Mouse (Mus musculus) heart, embryonic 10.5 days (tissue): ENCODE data around the gene Poln. TPM values are rescaled to one million over a fixed set of nuclear protein-coding genes. Genes with fewer than 3 reads are reported as not detected.

Experiments used
- DNase-seq: peaks from one replicate; pipeline ENCODE4 v3.0.0-alpha.2; 2017; ENCODE audit warnings: low spot score
- H3K27ac ChIP-seq: fragments of 300-500 bp; sonication (generic); 2 replicates; pipeline ENCODE4 v1.5.1; 2016; ENCODE audit warnings: mild to moderate bottlenecking
- H3K27me3 ChIP-seq: fragments of 300-500 bp; sonication (generic); 2 replicates; pipeline ENCODE4 v1.6.1; 2016; ENCODE audit warnings: mild to moderate bottlenecking; ENCODE audit not compliant: poor library complexity, insufficient read depth, severe bottlenecking
- H3K36me3 ChIP-seq: fragments of 300-500 bp; sonication (generic); 2 replicates; pipeline ENCODE4 v1.6.1; 2016; ENCODE audit warnings: mild to moderate bottlenecking, moderate library complexity
- H3K4me1 ChIP-seq: fragments of 300-500 bp; sonication (generic); 2 replicates; pipeline ENCODE4 v1.6.1; 2016; ENCODE audit warnings: mild to moderate bottlenecking
- H3K4me3 ChIP-seq: fragments of 300-500 bp; sonication (generic); 2 replicates; pipeline ENCODE4 v1.5.1; 2016; ENCODE audit warnings: mild to moderate bottlenecking, moderate library complexity
- H3K9me3 ChIP-seq: fragments of 300-500 bp; sonication (generic); 2 replicates; pipeline ENCODE4 v1.6.1; 2016; ENCODE audit warnings: mild to moderate bottlenecking, moderate library complexity
- WGBS: fragments of 180-500 bp; shearing (Covaris S2); methylation state at CpG from one replicate; pipeline ENCODE4 v1.1.7; 2016; 5-methylcytosine and 5-hydroxymethylcytosine counted together
- polyA plus RNA-seq: library from polyadenylated mRNA; unstranded; fragments of >200 nt; fragmentation: Nextera tagmentation; extraction: Ambion mirVana; gene quantifications from 2 replicates; pipeline ENCODE4 v1.2.1, GENCODE M21; 2016

The Poln gene
- polyA plus RNA-seq, 1 experiment from 2014 or later: 0.64 TPM

DNA sequence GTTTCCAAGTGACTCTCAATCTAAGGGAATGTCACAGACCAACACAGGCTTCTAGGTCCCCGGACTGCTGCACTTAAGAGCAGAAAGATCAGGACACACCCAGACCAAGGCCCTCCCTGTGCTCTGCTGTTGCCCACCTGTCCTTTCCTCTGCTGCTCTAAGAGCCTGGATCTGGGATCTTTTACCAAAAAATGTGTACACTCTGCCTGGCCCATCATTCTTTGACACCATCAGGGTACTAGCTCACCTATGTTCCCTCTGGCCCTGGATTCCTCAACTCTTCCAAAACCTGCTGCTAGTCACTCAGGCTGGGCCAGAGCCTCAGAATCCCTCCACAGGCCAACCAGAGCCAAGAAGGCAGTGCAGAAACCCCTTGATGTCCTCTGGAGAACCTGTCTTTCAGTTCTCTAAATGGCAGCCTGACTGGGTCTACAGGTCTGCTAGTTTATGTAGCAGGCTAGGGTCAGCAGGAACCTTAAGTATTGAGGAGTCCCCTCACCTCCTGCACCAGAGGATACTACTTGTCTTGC, 15.9 kb upstream of the Poln start:
- Histone ChIP-seq H3K4me3 (no peak overlapping the region; the same call in 1 of the 2 replicates), H3K4me1 (peaks cover 64% of the 10 kb centered on the region), H3K27me3 (peaks cover 7% of the 10 kb centered on the region; the same call in 1 of the 2 replicates), H3K36me3 (peaks cover 24% of the 10 kb centered on the region), H3K9me3 (no peaks in the 10 kb centered on the region), H3K27ac (no peak overlapping the region)
- WGBS: 86% methylated on average over 1 of the region's 1 CpGs
- DNase-seq: peak; percentile 72

- peaks cover 28% of the 10 kb centered on the region for H3K36me3 ChIP-seq
- no peaks in the 10 kb centered on the region; the same call in 1 of the 2 replicates for H3K27me3 ChIP-seq
- no peak overlapping the region for H3K4me3 ChIP-seq
- H3K27ac ChIP-seq: no peak overlapping the region
- DNase-seq: peak; percentile 73
- WGBS: 90% methylated on average over 3 of the region's 3 CpGs
- H3K9me3 ChIP-seq: no peaks in the 10 kb centered on the region
- peaks cover 55% of the 10 kb centered on the region for H3K4me1 ChIP-seq
Observed at GRCm38 (mm10) chr5:34183976-34184375, 14.7 kb upstream of the Poln start.

DNA sequence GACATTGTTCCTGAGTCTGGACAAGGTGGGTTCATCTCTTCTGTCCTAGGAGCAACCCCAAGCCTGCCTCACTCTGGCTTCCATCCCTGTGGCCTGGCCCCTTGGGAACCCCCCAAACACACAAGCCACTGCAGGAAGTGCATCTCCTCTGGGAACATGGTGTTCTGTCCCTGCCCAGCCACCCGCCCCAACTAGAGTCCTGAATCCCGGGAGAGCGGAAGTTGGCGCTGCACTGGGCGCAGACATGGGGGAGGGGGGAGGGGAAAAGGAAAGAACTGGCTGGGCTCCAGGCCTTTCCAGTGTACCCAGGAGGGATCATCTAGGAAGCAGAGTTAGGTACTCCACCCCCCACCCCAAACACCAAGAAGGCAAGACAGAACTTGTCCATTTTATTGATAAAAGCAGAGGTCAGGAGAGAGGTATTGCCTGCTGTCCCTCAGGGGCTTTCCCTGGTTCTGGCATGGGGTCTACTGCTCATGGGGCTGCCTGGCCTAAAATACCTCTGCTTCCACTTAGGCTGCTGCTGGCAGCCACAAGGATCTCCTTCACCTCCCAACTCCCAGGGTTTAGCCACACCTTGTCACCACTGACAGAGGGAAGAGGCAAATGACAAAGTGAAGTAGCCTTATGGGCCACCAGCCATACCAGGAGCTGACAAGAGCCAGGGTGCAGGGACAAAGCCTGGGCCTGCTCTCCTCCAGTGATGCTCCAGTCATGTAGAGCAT, 14.1 kb upstream of the Poln start:
- peak; percentile 74 for DNase-seq
- Histone ChIP-seq H3K4me1 (peaks cover 48% of the 10 kb centered on the region), H3K4me3 (peak overlapping the region; percentile 22; the same call in 1 of the 2 replicates), H3K9me3 (no peaks in the 10 kb centered on the region), H3K36me3 (peaks cover 35% of the 10 kb centered on the region), H3K27me3 (no peaks in the 10 kb centered on the region; the same call in 1 of the 2 replicates), H3K27ac (0 out of 2 replicates have a peak overlapping the region, but pooled peaks have one; percentile 24)
- WGBS: 42% methylated on average over 5 of the region's 5 CpGs

DNA sequence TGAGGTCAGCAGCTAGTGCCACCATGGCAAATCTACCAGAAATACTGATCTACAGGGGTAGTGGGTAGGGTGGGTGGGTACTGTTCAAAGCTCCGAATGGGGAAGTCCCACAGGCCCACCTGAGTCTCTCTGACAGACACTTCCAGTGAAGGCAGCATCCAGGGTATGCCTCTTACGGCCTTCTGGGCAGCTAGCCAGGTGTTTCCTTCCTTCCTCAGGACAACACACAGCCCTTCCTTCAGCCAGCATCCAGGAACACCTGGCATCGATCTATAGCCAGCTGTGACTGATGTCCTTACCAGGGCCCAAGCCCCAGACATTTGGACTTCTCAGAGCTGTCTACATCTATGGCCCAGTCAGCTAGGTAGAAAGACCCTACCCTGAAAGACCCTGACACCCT, 13.2 kb upstream of the Poln start:
- WGBS: 75% methylated on average over 3 of the region's 3 CpGs
- Histone ChIP-seq H3K27me3 (no peaks in the 10 kb centered on the region; the same call in 1 of the 2 replicates), H3K9me3 (no peaks in the 10 kb centered on the region), H3K36me3 (peaks cover 43% of the 10 kb centered on the region), H3K27ac (no peak overlapping the region), H3K4me1 (peaks cover 43% of the 10 kb centered on the region), H3K4me3 (no peak overlapping the region)
- peak; percentile 68 for DNase-seq

DNA sequence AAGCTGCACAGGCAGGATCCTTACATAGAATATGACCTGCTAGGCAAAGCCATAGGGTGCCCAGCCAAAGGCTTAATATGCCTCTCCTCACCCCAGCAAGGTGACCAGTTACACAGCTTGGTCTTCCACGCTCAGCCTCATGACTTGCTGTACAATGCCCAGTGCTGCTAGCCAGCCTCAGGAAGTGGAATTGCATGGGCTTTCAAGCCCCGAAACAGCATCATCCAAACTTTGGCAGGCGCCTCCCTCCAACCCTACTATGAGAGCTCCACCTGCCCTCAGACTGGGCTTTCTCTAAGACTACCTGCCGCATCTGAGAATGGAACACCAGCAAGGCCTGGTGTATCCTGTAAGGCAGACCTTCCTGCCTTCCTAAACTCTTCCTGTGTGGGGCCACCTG, 8.6 kb upstream of the Poln start:
- peak; percentile 27 for DNase-seq
- 89% methylated on average over 4 of the region's 4 CpGs for WGBS
- peaks cover 88% of the 10 kb centered on the region for H3K36me3 ChIP-seq

GRCm38 (mm10) chr5:34177091-34177490, 7.8 kb upstream of the Poln start:
- Histone ChIP-seq H3K9me3 (no peaks in the 10 kb centered on the region), H3K4me3 (no peak overlapping the region), H3K4me1 (no peaks in the 10 kb centered on the region), H3K27me3 (peaks cover 5% of the 10 kb centered on the region; the same call in 1 of the 2 replicates), H3K27ac (no peak overlapping the region), H3K36me3 (peaks cover 85% of the 10 kb centered on the region)
- 95% methylated on average over 2 of the region's 2 CpGs for WGBS
- no peak for DNase-seq

More for the DNA sequence above, 8.6 kb upstream of the Poln start:
- Histone ChIP-seq H3K9me3 (no peaks in the 10 kb centered on the region), H3K4me1 (peaks cover 5% of the 10 kb centered on the region), H3K27me3 (peaks cover 5% of the 10 kb centered on the region; the same call in 1 of the 2 replicates), H3K4me3 (no peak overlapping the region), H3K27ac (no peak overlapping the region)

- DNase-seq: peak; percentile 68
- Histone ChIP-seq H3K4me3 (no peak overlapping the region), H3K27ac (no peak overlapping the region), H3K4me1 (no peaks in the 10 kb centered on the region), H3K27me3 (peaks cover 5% of the 10 kb centered on the region; the same call in 1 of the 2 replicates), H3K36me3 (peaks cover 81% of the 10 kb centered on the region), H3K9me3 (no peaks in the 10 kb centered on the region)
- WGBS: 72% methylated on average over 10 of the region's 10 CpGs
Observed at GRCm38 (mm10) chr5:34176691-34177090, 7.4 kb upstream of the Poln start.

- DNase-seq: no peak
Observed at GRCm38 (mm10) chr5:34175403-34175694, 6.1 kb upstream of the Poln start.

GRCm38 (mm10) chr5:34174550-34175402, 5.5 kb upstream of the Poln start:
- Histone ChIP-seq H3K9me3 (no peaks in the 10 kb centered on the region), H3K27ac (no peak overlapping the region), H3K27me3 (peaks cover 5% of the 10 kb centered on the region; the same call in 1 of the 2 replicates), H3K4me1 (peaks cover 2% of the 10 kb centered on the region; the same call in 1 of the 2 replicates), H3K36me3 (peaks cover 64% of the 10 kb centered on the region), H3K4me3 (no peak overlapping the region)
- 70% methylated on average over 5 of the region's 5 CpGs for WGBS
- no peak for DNase-seq

More at GRCm38 (mm10) chr5:34175403-34175694, 6.1 kb upstream of the Poln start:
- no peaks in the 10 kb centered on the region; the same call in 1 of the 2 replicates for H3K4me1 ChIP-seq
- H3K9me3 ChIP-seq: no peaks in the 10 kb centered on the region
- no peak overlapping the region for H3K4me3 ChIP-seq
- H3K36me3 ChIP-seq: peaks cover 69% of the 10 kb centered on the region
- H3K27ac ChIP-seq: no peak overlapping the region
- H3K27me3 ChIP-seq: peaks cover 5% of the 10 kb centered on the region; the same call in 1 of the 2 replicates
- 31% methylated on average over 5 of the region's 5 CpGs for WGBS

DNA sequence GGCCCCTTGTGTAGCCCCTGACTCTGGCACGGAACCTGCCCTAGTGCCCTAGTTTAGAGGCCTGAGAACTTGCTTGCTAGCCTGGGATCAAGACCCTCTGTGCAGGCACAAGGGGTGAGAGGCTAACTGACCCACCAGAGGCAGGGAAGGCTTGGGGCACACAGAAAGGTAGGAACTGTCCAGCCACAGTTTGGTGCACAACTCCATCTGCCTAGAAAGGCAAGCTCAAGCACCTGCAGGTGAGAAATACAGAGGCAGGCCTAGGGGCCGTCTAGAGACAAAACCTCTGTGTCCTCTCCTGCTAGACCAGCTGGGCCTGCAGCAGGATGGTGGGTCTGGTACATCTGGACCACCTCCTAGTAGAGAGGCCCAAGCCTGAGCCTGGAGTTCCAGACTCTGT, 4.8 kb upstream of the Poln start:
- Histone ChIP-seq H3K4me3 (no peak overlapping the region), H3K27ac (no peak overlapping the region), H3K36me3 (peaks cover 63% of the 10 kb centered on the region), H3K4me1 (peaks cover 4% of the 10 kb centered on the region; the same call in 1 of the 2 replicates), H3K27me3 (peaks cover 5% of the 10 kb centered on the region; the same call in 1 of the 2 replicates), H3K9me3 (no peaks in the 10 kb centered on the region)
- 82% methylated on average over 2 of the region's 2 CpGs for WGBS
- no peak for DNase-seq

GRCm38 (mm10) chr5:34170726-34171125, 1.5 kb upstream of the Poln start:
- Histone ChIP-seq H3K36me3 (peaks cover 30% of the 10 kb centered on the region), H3K27ac (no peak overlapping the region), H3K27me3 (no peaks in the 10 kb centered on the region), H3K4me3 (no peak overlapping the region), H3K9me3 (no peaks in the 10 kb centered on the region), H3K4me1 (peaks cover 4% of the 10 kb centered on the region; the same call in 1 of the 2 replicates)
- DNase-seq: no peak
- WGBS: 78% methylated on average over 4 of the region's 4 CpGs

- DNase-seq: no peak
- Histone ChIP-seq H3K4me1 (peaks cover 5% of the 10 kb centered on the region; the same call in 1 of the 2 replicates), H3K36me3 (peaks cover 27% of the 10 kb centered on the region; the same call in 1 of the 2 replicates), H3K4me3 (peak overlapping the region; percentile 82), H3K9me3 (no peaks in the 10 kb centered on the region), H3K27ac (peak overlapping the region; percentile 95), H3K27me3 (no peaks in the 10 kb centered on the region)
- WGBS: 85% methylated on average over 3 of the region's 3 CpGs
Observed at GRCm38 (mm10) chr5:34169954-34170353, 706 bp upstream of the Poln start.
